Mouse (Mus musculus) hindbrain, embryonic 15.5 days (tissue): Measurements from ENCODE around the gene Pan2. TPM values are rescaled to one million over a fixed set of nuclear protein-coding genes. Genes with fewer than 3 reads are reported as not detected.
A peak's percentile ranks its signal among the peaks of the same experiment; 100 is the strongest.

ENCODE experiments used
- ATAC-seq: fragments of 200-750 bp; cut with Nextera tagmentation; 2 replicates; pipeline ENCODE4 v1.8.0; 2017; ENCODE audit warnings: low read depth, moderate number of reproducible peaks, moderate TSS enrichment; ENCODE audit not compliant: low FRiP score
- H3K27ac ChIP-seq: fragments of 300-500 bp; sonication (generic); replicated peaks from 2 replicates; pipeline ENCODE4 v1.5.1; 2015; ENCODE audit warnings: mild to moderate bottlenecking, inconsistent platforms
- H3K27me3 ChIP-seq: fragments of 300-500 bp; sonication (generic); 2 replicates; pipeline ENCODE4 v1.6.1; 2015; ENCODE audit warnings: control low read depth, inconsistent platforms
- H3K36me3 ChIP-seq: fragments of 300-500 bp; sonication (generic); 2 replicates; pipeline ENCODE4 v1.6.1; 2015; ENCODE audit warnings: control low read depth, inconsistent platforms
- H3K4me1 ChIP-seq: fragments of 300-500 bp; sonication (generic); replicated peaks from 2 replicates; pipeline ENCODE4 v1.6.1; 2015; ENCODE audit warnings: control low read depth, inconsistent platforms
- H3K4me2 ChIP-seq: fragments of 300-500 bp; sonication (generic); 2 replicates; pipeline ENCODE4 v1.6.1; 2015; ENCODE audit warnings: moderate library complexity, mild to moderate bottlenecking, inconsistent platforms
- H3K4me3 ChIP-seq: fragments of 300-500 bp; sonication (generic); 2 replicates; pipeline ENCODE4 v1.5.1; 2015; ENCODE audit warnings: mild to moderate bottlenecking, inconsistent platforms
- H3K9ac ChIP-seq: fragments of 300-500 bp; sonication (generic); 2 replicates; pipeline ENCODE4 v1.6.1; 2015; ENCODE audit warnings: inconsistent platforms
- H3K9me3 ChIP-seq: fragments of 300-500 bp; sonication (generic); 2 replicates; pipeline ENCODE4 v1.6.1; 2016; ENCODE audit warnings: control low read depth, inconsistent platforms
- WGBS: fragments of 180-500 bp; shearing (Covaris S2); methylation state at CpG from one replicate; pipeline ENCODE4 v1.1.7; 2015; 5-methylcytosine and 5-hydroxymethylcytosine counted together
- polyA plus RNA-seq: library from polyadenylated mRNA; unstranded; fragments of >200 nt; fragmentation: Nextera tagmentation; extraction: Ambion mirVana; gene quantifications from 2 replicates; pipeline ENCODE4 v1.2.1, GENCODE M21; 2015

Pan2 gene
- polyA plus RNA-seq, 1 experiment from 2014 or later = 21.4 TPM

DNA sequence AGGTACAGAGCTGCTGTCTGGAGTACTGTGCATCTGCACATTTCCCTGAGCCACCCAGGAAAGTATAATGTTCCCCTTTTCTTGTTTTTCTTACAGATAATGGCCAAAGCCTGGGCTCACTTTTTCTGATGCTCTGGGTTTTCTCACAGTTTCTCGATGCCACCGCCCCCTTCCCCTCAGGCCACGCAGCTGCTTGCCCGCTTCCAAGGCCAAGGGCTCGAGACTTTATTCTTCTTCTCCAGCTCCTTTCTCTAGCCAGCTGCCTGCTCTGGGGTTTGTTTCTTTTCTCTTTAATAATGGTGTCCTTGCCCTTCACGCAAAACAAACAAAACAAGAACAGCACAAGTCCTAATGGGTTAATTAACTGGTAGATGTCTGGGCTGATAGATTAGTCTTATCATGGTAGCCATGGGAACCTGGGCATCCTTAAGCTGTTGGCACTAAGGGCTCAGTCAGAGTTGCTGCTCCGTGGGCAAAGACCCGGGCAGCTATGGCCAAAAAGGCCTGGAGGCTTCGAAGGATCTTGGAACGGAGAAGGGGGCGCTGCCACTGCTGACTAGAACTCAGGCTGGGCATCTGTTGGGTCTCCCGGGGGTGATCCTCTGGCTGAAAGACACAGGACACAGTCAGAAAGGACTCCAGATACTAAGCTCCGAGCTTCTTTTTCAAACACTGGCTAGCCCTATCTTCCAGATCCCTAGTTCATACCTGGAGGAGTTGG is 6.6 kb upstream of the Pan2 start:
- Histone ChIP-seq H3K4me2 (no peak overlapping the region), H3K9me3 (no peaks in the 10 kb centered on the region), H3K4me1 (0 out of 2 replicates have a peak, but pooled peaks cover 4% of the 10 kb centered on the region), H3K27ac (peak overlapping the region; percentile 13; the same call in 1 of the 2 replicates), H3K9ac (no peak overlapping the region), H3K36me3 (peaks cover 11% of the 10 kb centered on the region), H3K27me3 (no peaks in the 10 kb centered on the region), H3K4me3 (no peak overlapping the region)
- 57% methylated on average over 13 of the region's 13 CpGs for WGBS
- no peak for ATAC-seq

DNA sequence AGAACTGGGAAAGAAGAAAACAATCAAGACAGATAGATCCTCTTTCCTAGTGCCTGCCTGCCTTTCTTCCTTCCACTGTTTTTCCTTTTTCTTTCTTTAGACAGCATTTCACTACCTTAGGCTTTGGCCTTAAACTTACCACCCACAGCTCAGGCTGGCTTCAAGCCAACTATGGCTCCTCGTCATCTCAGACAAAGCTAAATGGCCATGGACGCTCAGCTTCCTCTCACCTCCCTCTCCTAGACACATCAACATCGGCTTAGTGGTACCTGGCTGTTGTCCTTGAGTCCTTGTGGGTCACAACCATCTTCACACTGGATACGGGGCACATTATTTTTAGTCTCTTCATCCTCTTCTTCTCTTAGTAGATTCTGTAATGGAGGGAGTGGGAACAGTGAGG is 5.9 kb upstream of the Pan2 start:
- H3K9ac ChIP-seq = no peak overlapping the region
- 64% methylated on average over 4 of the region's 4 CpGs for whole genome bisulfite sequencing
- H3K27ac ChIP-seq = no peak overlapping the region
- H3K27me3 ChIP-seq = no peaks in the 10 kb centered on the region
- ATAC-seq = no peak
- H3K4me3 ChIP-seq = no peak overlapping the region
- H3K4me1 ChIP-seq = peaks cover 6% of the 10 kb centered on the region
- H3K36me3 ChIP-seq = peaks cover 7% of the 10 kb centered on the region; the same call in 1 of the 2 replicates
- H3K4me2 ChIP-seq = no peak overlapping the region
- no peaks in the 10 kb centered on the region for H3K9me3 ChIP-seq

DNA sequence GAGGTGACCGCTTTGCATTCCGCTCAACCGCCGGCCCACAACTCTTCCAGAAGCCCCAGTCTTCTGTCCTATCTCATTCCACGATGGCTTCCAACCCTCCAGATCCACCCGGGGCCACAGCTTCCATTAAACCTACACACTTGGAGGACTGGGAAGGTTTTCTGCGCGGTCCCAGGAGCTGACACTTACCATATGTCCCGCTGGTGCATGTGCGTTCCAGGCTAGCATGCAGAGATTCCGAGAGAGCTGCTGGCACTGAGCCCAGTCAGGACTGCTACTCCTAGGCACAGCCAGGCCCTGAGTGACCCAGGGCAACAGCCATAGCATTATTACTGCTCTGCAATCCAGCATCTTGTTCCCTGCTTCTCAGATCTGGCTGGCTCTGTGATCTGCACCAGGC is 5.5 kb upstream of the Pan2 start:
- H3K9ac ChIP-seq = no peak overlapping the region
- H3K9me3 ChIP-seq = no peaks in the 10 kb centered on the region
- no peaks in the 10 kb centered on the region for H3K27me3 ChIP-seq
- 0 out of 2 replicates have a peak, but pooled peaks have one; percentile 28 for ATAC-seq
- no peak overlapping the region for H3K4me2 ChIP-seq
- WGBS = 67% methylated on average over 11 of the region's 11 CpGs
- no peak overlapping the region for H3K27ac ChIP-seq
- H3K36me3 ChIP-seq = peaks cover 3% of the 10 kb centered on the region; the same call in 1 of the 2 replicates
- H3K4me1 ChIP-seq = peaks cover 10% of the 10 kb centered on the region
- no peak overlapping the region for H3K4me3 ChIP-seq

DNA sequence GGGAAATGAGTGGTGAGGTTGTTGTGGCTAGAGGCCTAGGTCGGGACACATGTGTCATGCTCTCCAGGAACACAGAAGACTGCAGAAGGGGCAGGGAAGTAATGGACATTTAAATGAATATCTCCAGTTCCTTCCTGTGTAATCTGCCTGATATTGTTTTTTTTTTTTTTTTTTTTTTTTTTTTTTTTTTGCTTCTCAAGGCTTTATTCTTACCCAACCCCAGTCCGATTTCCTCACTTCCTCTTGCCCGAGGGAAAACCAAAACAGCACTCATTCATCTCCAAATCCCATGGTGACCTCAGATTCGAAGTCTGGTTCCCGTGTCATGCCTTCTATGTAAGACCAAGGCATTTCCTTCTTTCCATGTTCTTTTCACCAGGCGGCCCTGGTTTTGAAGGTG is 4.9 kb upstream of the Pan2 start:
- no peaks in the 10 kb centered on the region for H3K9me3 ChIP-seq
- H3K4me1 ChIP-seq = peaks cover 12% of the 10 kb centered on the region
- no peak overlapping the region for H3K4me3 ChIP-seq
- no peak overlapping the region for H3K4me2 ChIP-seq
- H3K36me3 ChIP-seq = no peaks in the 10 kb centered on the region
- no peak for ATAC-seq
- WGBS = 78% methylated on average over 6 of the region's 6 CpGs
- H3K9ac ChIP-seq = no peak overlapping the region
- no peaks in the 10 kb centered on the region for H3K27me3 ChIP-seq
- no peak overlapping the region for H3K27ac ChIP-seq

DNA sequence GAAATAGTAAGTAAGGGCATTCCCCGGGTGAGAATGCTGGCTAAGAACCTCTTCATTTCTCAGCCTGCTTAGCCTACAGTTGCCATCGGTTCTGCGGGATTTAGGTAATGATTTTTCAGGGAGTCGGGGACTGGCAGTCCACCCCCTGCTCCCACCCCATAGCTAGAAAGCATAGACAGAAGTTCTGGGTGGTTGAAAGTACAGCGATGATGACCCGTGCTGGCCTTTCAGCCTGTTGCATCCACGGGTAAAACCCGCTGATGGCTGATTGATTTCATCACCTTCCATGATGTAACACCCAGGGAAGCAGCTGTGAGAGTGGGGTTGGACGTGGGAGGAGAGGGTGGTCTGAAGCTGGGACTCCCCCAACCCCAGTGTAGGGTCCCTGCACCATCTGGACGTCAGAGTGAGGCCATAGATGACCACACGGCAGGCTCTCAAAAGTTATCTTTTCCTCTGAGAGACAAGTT is 4.4 kb upstream of the Pan2 start, which contains the start of gene Il23a:
Gene Il23a (minus strand): TSS at position 51 of the 470 bp plus-strand sequence.
- Histone ChIP-seq H3K9me3 (no peaks in the 10 kb centered on the region), H3K27me3 (no peaks in the 10 kb centered on the region), H3K4me2 (no peak within 1 kb of the TSS), H3K36me3 (no peaks in the 10 kb centered on the region), H3K9ac (no peak within 1 kb of the TSS), H3K4me1 (peaks cover 13% of the 10 kb centered on the region), H3K27ac (no peak within 1 kb of the TSS), H3K4me3 (no peak within 1 kb of the TSS)
- 84% methylated on average over 11 of the region's 11 CpGs for WGBS
- no peak for ATAC-seq

DNA sequence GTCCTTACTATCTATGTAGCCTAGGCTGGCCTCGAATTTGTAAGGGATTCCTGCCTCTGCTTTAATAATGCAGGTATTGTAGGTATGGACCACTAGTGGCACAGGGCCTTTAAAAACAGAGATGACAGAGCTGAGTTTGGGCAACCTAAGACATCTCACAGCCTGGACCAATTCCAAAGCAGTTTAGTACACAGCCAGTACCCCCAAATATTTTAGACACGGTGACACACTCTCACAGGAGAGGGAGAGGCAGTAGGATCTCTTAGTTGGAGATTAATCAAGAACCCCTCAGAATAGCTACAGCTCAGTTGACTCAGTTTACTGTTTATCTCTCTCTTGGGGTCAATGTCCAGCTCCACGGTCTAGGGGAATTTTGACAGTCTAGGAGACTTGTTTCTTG is 778 bp upstream of the Pan2 start:
- no peak for ATAC-seq
- Histone ChIP-seq H3K4me3 (peak overlapping the region; percentile 63), H3K27ac (peak overlapping the region; percentile 98), H3K27me3 (no peaks in the 10 kb centered on the region), H3K36me3 (no peaks in the 10 kb centered on the region), H3K4me2 (peak overlapping the region; percentile 75), H3K9ac (peak overlapping the region; percentile 94), H3K4me1 (peaks cover 18% of the 10 kb centered on the region), H3K9me3 (no peaks in the 10 kb centered on the region)
- 46% methylated on average over 3 of the region's 3 CpGs for WGBS

DNA sequence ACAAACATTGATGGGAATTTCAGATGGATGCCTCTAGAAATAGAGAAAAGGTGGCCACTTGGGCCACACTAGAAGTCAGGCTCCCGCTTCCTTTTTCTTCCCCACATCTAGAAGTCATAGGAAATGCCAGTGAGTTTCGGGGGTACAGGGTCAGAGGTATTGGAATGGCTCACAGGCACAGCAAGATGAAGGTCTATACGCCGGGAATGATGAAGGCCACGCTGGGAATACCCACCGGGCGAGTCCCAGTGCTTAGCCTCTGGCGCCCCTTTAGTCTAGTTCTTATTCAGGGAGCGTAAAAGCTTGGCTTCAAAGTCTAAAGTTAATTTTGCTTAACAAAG is 380 bp upstream of the Pan2 start:
- peak overlapping the region; percentile 75 for H3K4me2 ChIP-seq
- no peaks in the 10 kb centered on the region for H3K27me3 ChIP-seq
- peak overlapping the region; percentile 63 for H3K4me3 ChIP-seq
- ATAC-seq = peak; percentile 59
- H3K9me3 ChIP-seq = no peaks in the 10 kb centered on the region
- peak overlapping the region; percentile 98 for H3K27ac ChIP-seq
- peaks cover 18% of the 10 kb centered on the region for H3K4me1 ChIP-seq
- H3K36me3 ChIP-seq = no peaks in the 10 kb centered on the region
- 1% methylated on average over 9 of the region's 9 CpGs for WGBS
- H3K9ac ChIP-seq = peak overlapping the region; percentile 94

DNA sequence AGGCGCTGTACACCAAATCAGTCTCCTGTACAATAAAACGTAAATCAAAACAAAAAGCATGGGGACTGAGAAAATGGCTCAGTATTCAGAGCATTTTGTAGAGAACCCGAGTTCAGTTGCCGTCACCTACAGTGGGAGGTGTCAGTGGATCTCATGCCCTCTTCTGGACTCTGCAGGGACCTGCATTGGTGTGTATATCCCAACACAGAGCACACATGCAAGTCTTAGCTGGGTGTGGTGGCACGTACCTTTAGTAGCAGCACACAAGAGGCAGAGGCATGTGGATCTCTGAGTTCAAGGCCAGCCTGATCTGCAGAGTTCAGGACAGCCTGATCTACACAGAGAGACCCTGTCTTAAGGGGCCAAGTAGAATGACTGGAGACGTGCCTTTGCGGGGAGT is 6.5 kb downstream of the Pan2 start:
- H3K4me1 ChIP-seq = peaks cover 7% of the 10 kb centered on the region

DNA sequence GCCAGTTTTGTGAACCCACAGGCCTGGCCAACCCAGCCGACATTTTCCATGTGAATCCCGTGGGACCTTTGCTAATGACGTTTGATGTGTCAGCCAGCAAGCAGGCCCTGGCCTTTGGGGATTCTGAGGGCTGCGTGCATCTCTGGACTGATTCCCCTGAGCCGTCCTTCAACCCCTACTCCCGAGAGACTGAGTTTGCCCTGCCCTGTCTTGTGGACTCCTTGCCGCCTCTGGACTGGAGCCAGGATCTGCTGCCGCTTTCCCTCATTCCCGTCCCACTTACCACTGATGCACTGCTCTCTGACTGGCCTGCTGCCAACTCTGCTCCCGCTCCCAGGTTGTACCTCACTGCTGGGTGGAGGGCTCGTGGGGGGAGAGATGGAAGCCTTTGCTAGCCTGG is 7.0 kb downstream of the Pan2 start:
- Histone ChIP-seq H3K9me3 (no peaks in the 10 kb centered on the region), H3K4me3 (no peak overlapping the region), H3K27ac (no peak overlapping the region), H3K9ac (no peak overlapping the region), H3K36me3 (peaks cover 32% of the 10 kb centered on the region), H3K27me3 (no peaks in the 10 kb centered on the region), H3K4me2 (no peak overlapping the region), H3K4me1 (peaks cover 7% of the 10 kb centered on the region)
- no peak for ATAC-seq
- WGBS = 53% methylated on average over 11 of the region's 11 CpGs

More for the DNA sequence above, 6.5 kb downstream of the Pan2 start:
- Histone ChIP-seq H3K9ac (no peak overlapping the region), H3K4me2 (no peak overlapping the region), H3K4me3 (no peak overlapping the region), H3K27ac (no peak overlapping the region), H3K36me3 (peaks cover 26% of the 10 kb centered on the region), H3K27me3 (no peaks in the 10 kb centered on the region), H3K9me3 (no peaks in the 10 kb centered on the region)
- no peak for ATAC-seq
- 85% methylated on average over 7 of the region's 7 CpGs for WGBS

DNA sequence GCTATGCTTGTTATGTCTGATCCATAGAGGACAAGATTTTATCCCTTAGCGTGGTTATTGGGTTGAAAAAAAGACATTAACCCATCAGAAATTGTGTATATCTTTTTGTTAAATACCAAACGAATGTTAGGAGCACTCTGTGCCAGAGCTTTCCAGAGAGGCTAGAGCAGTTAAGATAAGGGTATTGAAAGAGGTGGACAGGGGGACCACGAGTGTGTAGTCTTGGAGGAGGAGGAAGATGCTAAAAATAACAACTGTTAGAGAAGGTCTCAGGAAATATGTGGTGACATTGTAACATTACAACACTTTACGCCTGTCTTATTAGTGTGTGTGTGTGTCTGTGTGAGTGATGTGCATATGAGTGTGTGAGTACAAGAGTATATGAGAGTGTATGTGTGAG is 7.8 kb downstream of the Pan2 start:
- H3K27me3 ChIP-seq = no peaks in the 10 kb centered on the region
- ATAC-seq = no peak
- H3K9me3 ChIP-seq = no peaks in the 10 kb centered on the region
- H3K4me1 ChIP-seq = peaks cover 7% of the 10 kb centered on the region
- 89% methylated on average over 4 of the region's 4 CpGs for WGBS
- H3K9ac ChIP-seq = no peak overlapping the region
- H3K4me2 ChIP-seq = no peak overlapping the region
- H3K36me3 ChIP-seq = peaks cover 39% of the 10 kb centered on the region
- no peak overlapping the region for H3K27ac ChIP-seq
- no peak overlapping the region for H3K4me3 ChIP-seq

DNA sequence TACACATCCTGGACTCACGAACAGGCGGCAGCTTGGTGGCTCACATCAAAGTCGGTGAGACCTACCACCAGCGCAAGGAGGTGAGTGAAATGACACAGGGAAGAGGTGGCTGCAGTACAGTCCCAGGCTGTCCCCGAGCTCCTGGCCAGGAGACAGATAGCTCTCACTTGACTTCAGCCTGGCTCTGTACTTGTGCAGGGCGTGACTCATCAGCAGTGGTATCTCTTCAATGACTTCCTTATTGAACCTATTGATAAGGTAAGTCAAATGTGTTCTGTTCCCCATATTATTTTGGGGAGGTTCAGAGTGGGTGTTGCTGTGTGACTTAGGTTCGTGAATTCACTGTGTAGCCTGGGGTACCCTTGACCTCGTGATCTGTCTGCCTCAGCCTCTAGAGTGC is 12.4 kb downstream of the Pan2 start:
- no peak overlapping the region for H3K27ac ChIP-seq
- H3K4me1 ChIP-seq = no peaks in the 10 kb centered on the region
- no peaks in the 10 kb centered on the region for H3K27me3 ChIP-seq
- 97% methylated on average over 8 of the region's 8 CpGs for WGBS
- peaks cover 57% of the 10 kb centered on the region for H3K36me3 ChIP-seq
- H3K4me3 ChIP-seq = no peak overlapping the region
- no peak overlapping the region for H3K9ac ChIP-seq
- no peak for ATAC-seq
- no peaks in the 10 kb centered on the region for H3K9me3 ChIP-seq
- H3K4me2 ChIP-seq = no peak overlapping the region

DNA sequence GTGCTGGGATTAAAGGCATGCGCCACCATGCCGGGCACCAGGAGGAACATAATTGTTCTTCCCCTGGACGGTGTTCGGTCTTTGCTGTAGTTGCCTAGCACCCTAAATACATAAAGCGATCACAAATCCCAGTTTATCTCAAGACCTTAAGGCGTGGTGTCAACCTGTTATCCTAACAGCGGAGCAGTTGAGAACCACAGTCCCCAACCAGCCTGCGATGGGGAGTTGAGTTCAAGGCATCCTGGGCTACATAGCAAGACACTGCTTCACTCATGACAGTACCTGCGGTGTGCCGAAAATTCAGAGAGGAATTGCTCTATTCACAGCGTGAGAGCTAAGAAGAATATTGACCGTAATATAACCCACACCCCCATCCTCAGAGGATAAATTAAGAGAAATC is 18.5 kb downstream of the Pan2 start:
- H3K9me3 ChIP-seq = no peaks in the 10 kb centered on the region
- WGBS = 60% methylated on average over 12 of the region's 12 CpGs
- H3K27ac ChIP-seq = peak overlapping the region; percentile 96
- H3K4me1 ChIP-seq = peaks cover 21% of the 10 kb centered on the region
- H3K27me3 ChIP-seq = no peaks in the 10 kb centered on the region
- no peak for ATAC-seq
- peak overlapping the region; percentile 70 for H3K4me2 ChIP-seq
- 0 out of 2 replicates have a peak overlapping the region, but pooled peaks have one; percentile 11 for H3K9ac ChIP-seq
- peaks cover 49% of the 10 kb centered on the region for H3K36me3 ChIP-seq
- peak overlapping the region; percentile 86 for H3K4me3 ChIP-seq
